Mouse (Mus musculus) C2C12 (cell line): ENCODE data around the gene Fam227b. TPM values are rescaled to one million over a fixed set of nuclear protein-coding genes. Genes with fewer than 3 reads are reported as not detected.

Experiments used
- H3K27me3 ChIP-seq: one replicate; pipeline ENCODE4 v1.6.1; 2011; ENCODE audit not compliant: control insufficient read depth, insufficient read depth, insufficient read length
- H3K36me3 ChIP-seq: one replicate; pipeline ENCODE4 v1.6.1; 2011; ENCODE audit not compliant: control insufficient read depth, insufficient read depth
- H3K4me3 ChIP-seq: one replicate; pipeline ENCODE4 v1.5.1; 2011; ENCODE audit warnings: mild to moderate bottlenecking, control low read depth; ENCODE audit not compliant: poor library complexity, insufficient read depth, severe bottlenecking
- H3K79me2 ChIP-seq: one replicate; pipeline ENCODE4 v1.6.1; 2011; ENCODE audit not compliant: control insufficient read depth, insufficient read depth
- H3K79me3 ChIP-seq: one replicate; pipeline ENCODE4 v1.6.1; 2011; ENCODE audit warnings: low read depth, control low read depth
- H3ac ChIP-seq: one replicate; pipeline ENCODE3; 2011; ENCODE audit warnings: low read depth; ENCODE audit not compliant: control insufficient read depth, insufficient read length
- CEBPB ChIP-seq: IDR thresholded peaks from one replicate; pipeline ENCODE4 v1.6.1; 2011; ENCODE audit warnings: low read depth, mild to moderate bottlenecking, control low read depth, moderate library complexity
- CTCF ChIP-seq: IDR thresholded peaks from one replicate; pipeline ENCODE4 v1.5.1; 2011; ENCODE audit not compliant: control insufficient read depth, insufficient read depth, insufficient read length
- FOSL1 ChIP-seq: IDR thresholded peaks from one replicate; pipeline ENCODE4 v1.8.0; 2011; ENCODE audit warnings: mild to moderate bottlenecking, low read length; ENCODE audit not compliant: poor library complexity, insufficient read depth, severe bottlenecking
- MAX ChIP-seq: IDR thresholded peaks from one replicate; pipeline ENCODE4 v1.6.1; 2011; ENCODE audit warnings: mild to moderate bottlenecking, control low read depth
- MYOD1 ChIP-seq: IDR thresholded peaks from one replicate; pipeline ENCODE4 v1.6.1; 2011; ENCODE audit warnings: low read depth; ENCODE audit not compliant: control insufficient read depth, insufficient read length
- MYOG ChIP-seq: IDR thresholded peaks from one replicate; pipeline ENCODE4 v1.6.1; 2011; ENCODE audit not compliant: control insufficient read depth, insufficient read length; ENCODE audit errors: extremely low read depth
- USF1 ChIP-seq: IDR thresholded peaks from one replicate; pipeline ENCODE4 v1.6.1; 2011; ENCODE audit warnings: low read depth, mild to moderate bottlenecking, control low read depth, moderate library complexity
- polyA plus RNA-seq: library from polyadenylated mRNA; unstranded; fragments of >200 nt; fragmentation: generic; extraction: Trizol; gene quantifications from one replicate; pipeline ENCODE4 v1.2.1, GENCODE M21; 2012; ENCODE audit warnings: missing spikeins

The Fam227b gene
- polyA plus RNA-seq, 1 experiment = not detected

- Histone ChIP-seq H3ac (no peak overlapping the region), H3K79me3 (peaks cover 5% of the 10 kb centered on the region), H3K4me3 (no peak overlapping the region), H3K79me2 (peaks cover 23% of the 10 kb centered on the region), H3K27me3 (no peaks in the 10 kb centered on the region), H3K36me3 (peaks cover 53% of the 10 kb centered on the region)
- TF ChIP-seq USF1 (no peak), FOSL1 (no peak), MAX (no peak), MYOD1 (no peak), CTCF (no peak), CEBPB (no peak), MYOG (no peak)
Measured at GRCm38 (mm10) chr2:126090432-126090831, 61.4 kb downstream of the Fam227b start.

- Histone ChIP-seq H3K27me3 (no peaks in the 10 kb centered on the region), H3K79me2 (peaks cover 63% of the 10 kb centered on the region), H3K36me3 (peaks cover 49% of the 10 kb centered on the region), H3K79me3 (peaks cover 25% of the 10 kb centered on the region), H3ac (no peak overlapping the region), H3K4me3 (no peak overlapping the region)
- TF ChIP-seq CEBPB = no peak
- no peak for TF ChIP-seq MAX
- no peak for TF ChIP-seq USF1
- TF ChIP-seq MYOG = no peak
- TF ChIP-seq CTCF = no peak
- no peak for TF ChIP-seq FOSL1
- no peak for TF ChIP-seq MYOD1
Measured at GRCm38 (mm10) chr2:126086187-126086586, 65.6 kb downstream of the Fam227b start.

DNA sequence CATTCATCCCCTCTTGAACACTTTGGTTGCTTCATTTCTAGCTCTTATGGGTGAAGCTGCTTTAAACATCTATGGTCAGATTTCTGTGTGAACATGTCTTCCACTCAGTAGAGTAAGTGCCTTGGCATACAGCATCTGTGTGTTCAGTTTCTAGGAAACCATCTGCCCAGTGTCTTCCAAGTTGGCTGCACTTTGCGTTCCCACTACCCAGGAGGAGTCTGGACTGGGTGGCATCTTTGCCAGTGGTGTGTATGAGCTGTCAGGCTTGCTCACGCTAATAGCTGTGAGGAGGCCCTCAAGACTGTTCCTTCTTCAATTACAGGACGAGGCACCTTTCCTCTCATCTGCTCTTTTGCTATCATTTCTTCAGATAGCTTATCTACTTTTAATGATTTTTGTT, 67.5 kb downstream of the Fam227b start:
- Histone ChIP-seq H3K79me2 (peaks cover 79% of the 10 kb centered on the region), H3ac (no peak overlapping the region), H3K27me3 (no peaks in the 10 kb centered on the region), H3K4me3 (no peak overlapping the region), H3K36me3 (peaks cover 45% of the 10 kb centered on the region), H3K79me3 (peaks cover 38% of the 10 kb centered on the region)
- TF ChIP-seq CEBPB = no peak
- TF ChIP-seq MYOD1 = no peak
- no peak for TF ChIP-seq USF1

- peaks cover 95% of the 10 kb centered on the region for H3K79me2 ChIP-seq
- no peak overlapping the region for H3K4me3 ChIP-seq
- no peak overlapping the region for H3ac ChIP-seq
- TF ChIP-seq CTCF (no peak), CEBPB (no peak), MYOG (no peak), MYOD1 (no peak), USF1 (no peak), FOSL1 (no peak), MAX (no peak)
- H3K36me3 ChIP-seq = peaks cover 30% of the 10 kb centered on the region
- no peaks in the 10 kb centered on the region for H3K27me3 ChIP-seq
- H3K79me3 ChIP-seq = peaks cover 69% of the 10 kb centered on the region
Measured at GRCm38 (mm10) chr2:126079086-126079485, 72.7 kb downstream of the Fam227b start.

- peaks cover 35% of the 10 kb centered on the region for H3K36me3 ChIP-seq
- H3K4me3 ChIP-seq = no peak overlapping the region
- no peaks in the 10 kb centered on the region for H3K27me3 ChIP-seq
- H3K79me3 ChIP-seq = peaks cover 67% of the 10 kb centered on the region
- TF ChIP-seq FOSL1 (no peak), CEBPB (no peak)
- H3K79me2 ChIP-seq = peaks cover 95% of the 10 kb centered on the region
- H3ac ChIP-seq = no peak overlapping the region
Measured at GRCm38 (mm10) chr2:126076506-126076905, 75.3 kb downstream of the Fam227b start.

DNA sequence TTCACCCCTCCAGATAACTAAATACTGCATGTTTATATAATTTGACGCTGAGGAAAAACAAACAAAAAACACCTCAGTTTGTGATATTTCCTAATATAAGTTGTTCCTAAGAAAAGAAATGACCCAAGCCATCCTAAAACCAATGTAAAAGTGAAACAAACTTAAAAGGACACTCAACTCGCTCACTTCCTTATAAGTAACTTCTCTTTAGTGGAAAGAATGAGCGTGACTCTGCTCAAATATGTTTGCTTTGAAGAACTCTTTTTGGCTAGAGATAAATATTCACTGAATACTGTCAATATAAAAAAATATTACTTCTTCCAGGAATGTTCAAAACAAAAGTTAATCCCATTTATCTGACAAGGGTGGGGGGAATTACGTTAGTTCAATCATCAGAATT, 78.1 kb downstream of the Fam227b start:
- H3ac ChIP-seq = no peak overlapping the region
- peaks cover 98% of the 10 kb centered on the region for H3K79me2 ChIP-seq
- H3K36me3 ChIP-seq = peaks cover 30% of the 10 kb centered on the region
- H3K27me3 ChIP-seq = no peaks in the 10 kb centered on the region
- no peak overlapping the region for H3K4me3 ChIP-seq
- TF ChIP-seq MYOD1 (no peak), USF1 (no peak), CEBPB (no peak), CTCF (no peak), MYOG (no peak), FOSL1 (no peak), MAX (no peak)
- H3K79me3 ChIP-seq = peaks cover 59% of the 10 kb centered on the region
